Mouse (Mus musculus) bone marrow, adult 2 months (tissue): ENCODE results near the gene Slc9a4. TPM values are rescaled to one million over a fixed set of nuclear protein-coding genes. Genes with fewer than 3 reads are reported as not detected.
"Not testable (repeated sequence)": the region's sequence is repeated elsewhere in the genome, so short reads cannot be mapped to it uniquely, and the experiment has no call there.

Experiments used
- H3K27ac ChIP-seq: fragments of 200-500 bp; 2 replicates; pipeline ENCODE4 v1.5.1; 2012; ENCODE audit warnings: low read depth, mild to moderate bottlenecking, control low read depth, inconsistent platforms, low read length; ENCODE audit not compliant: control insufficient read depth, poor library complexity, insufficient read depth
- H3K4me1 ChIP-seq: fragments of 200-500 bp; 2 replicates; pipeline ENCODE4 v1.6.1; 2011; ENCODE audit warnings: low read length; ENCODE audit not compliant: control insufficient read depth, insufficient read depth
- H3K4me3 ChIP-seq: fragments of 200-500 bp; replicated peaks from 2 replicates; pipeline ENCODE3; 2011; ENCODE audit warnings: mild to moderate bottlenecking, low read depth, low read length, control low read depth; ENCODE audit not compliant: control insufficient read depth
- CTCF ChIP-seq: fragments of 200-500 bp; IDR thresholded peaks from 2 replicates; pipeline ENCODE4 v1.5.1; 2011; ENCODE audit warnings: low read length, control low read depth; ENCODE audit not compliant: control insufficient read depth, insufficient read depth
- POLR2A ChIP-seq: fragments of 200-500 bp; IDR thresholded peaks from 2 replicates; pipeline ENCODE4 v1.6.1; 2011; ENCODE audit warnings: low read depth, mild to moderate bottlenecking, control low read depth, low read length, borderline replicate concordance; ENCODE audit not compliant: control insufficient read depth
- WGBS: fragments of 180-500 bp; shearing (Covaris S2); methylation state at CpG from one replicate; pipeline ENCODE4 v1.1.7; 2018; 5-methylcytosine and 5-hydroxymethylcytosine counted together
- polyA plus RNA-seq: library from polyadenylated mRNA; stranded (reverse); fragments of >200 nt; gene quantifications from 2 replicates; pipeline ENCODE4 v1.2.4, GENCODE M21; 2011; ENCODE audit warnings: low replicate concordance; ENCODE audit not compliant: missing spikeins, insufficient read depth, insufficient read length

Gene Slc9a4
- polyA plus RNA-seq, 1 experiment: not detected

DNA sequence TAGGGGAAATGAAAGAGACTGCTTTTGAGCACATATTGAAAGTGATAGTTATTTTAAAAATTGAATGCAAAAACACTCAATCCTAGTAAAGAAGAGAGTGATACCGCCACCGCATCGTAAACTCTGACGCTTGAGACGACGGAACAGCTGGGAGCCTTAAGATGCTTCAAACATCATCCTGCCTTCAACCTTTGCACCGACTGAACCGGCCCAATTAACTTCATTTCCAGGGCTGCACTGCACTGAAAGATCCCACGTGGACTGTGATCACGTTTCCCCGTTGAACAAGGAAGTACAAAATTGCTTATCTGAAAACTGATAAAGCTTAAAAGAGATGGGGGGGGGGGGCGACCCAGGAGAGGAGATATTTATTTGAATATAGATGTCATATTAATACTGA is 79.1 kb downstream of the Slc9a4 start:
- Histone ChIP-seq H3K27ac (no peak overlapping the region), H3K4me1 (no peaks in the 10 kb centered on the region), H3K4me3 (no peak overlapping the region)
- TF ChIP-seq POLR2A (no peak), CTCF (no peak)
- 58% methylated on average over 12 of the region's 12 CpGs for WGBS

DNA sequence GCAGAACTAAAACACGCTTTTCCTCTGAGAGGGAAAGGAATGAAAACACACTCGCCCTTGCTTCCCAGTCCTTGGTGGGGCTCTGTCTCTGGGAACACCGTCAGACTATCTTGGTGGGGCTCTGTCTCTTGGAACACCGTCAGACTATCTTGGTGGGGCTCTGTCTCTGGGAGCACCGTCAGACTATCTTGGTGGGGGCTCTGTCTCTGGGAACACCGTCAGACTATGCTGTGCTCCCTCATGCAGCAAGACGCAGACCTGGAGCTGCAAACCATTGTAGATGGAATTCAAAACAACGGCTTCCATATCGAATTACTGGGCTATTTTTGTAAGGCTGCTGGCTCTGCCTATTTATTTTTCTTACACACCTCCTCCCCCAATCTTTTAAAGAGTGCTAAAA is 79.6 kb downstream of the Slc9a4 start:
- no peak overlapping the region for H3K4me3 ChIP-seq
- no peak overlapping the region for H3K27ac ChIP-seq
- 74% methylated on average over 9 of the region's 9 CpGs for WGBS
- H3K4me1 ChIP-seq: no peaks in the 10 kb centered on the region
- no peak for TF ChIP-seq CTCF

DNA sequence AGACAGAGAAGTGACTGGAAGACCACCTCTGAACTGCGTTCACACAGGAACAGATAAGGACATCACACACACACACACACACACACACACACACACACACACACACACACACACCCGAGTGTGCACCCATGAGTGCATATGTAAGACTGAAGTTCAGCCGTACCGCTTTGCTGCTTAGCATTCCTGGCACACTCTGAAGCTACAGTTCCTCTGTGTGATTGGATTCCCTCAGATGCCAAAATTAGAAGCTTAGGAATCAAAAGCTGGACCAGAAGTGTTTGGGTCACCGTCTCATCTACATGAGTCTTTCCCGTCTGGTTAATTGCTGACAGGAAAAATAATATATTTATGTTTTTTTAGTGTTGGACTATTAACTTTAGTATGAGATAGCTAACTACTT is 81.0 kb downstream of the Slc9a4 start:
- Histone ChIP-seq H3K27ac (no peak overlapping the region), H3K4me1 (no peaks in the 10 kb centered on the region), H3K4me3 (no peak overlapping the region)
- no peak for TF ChIP-seq CTCF
- TF ChIP-seq POLR2A: no peak
- 76% methylated on average over 6 of the region's 6 CpGs for WGBS

DNA sequence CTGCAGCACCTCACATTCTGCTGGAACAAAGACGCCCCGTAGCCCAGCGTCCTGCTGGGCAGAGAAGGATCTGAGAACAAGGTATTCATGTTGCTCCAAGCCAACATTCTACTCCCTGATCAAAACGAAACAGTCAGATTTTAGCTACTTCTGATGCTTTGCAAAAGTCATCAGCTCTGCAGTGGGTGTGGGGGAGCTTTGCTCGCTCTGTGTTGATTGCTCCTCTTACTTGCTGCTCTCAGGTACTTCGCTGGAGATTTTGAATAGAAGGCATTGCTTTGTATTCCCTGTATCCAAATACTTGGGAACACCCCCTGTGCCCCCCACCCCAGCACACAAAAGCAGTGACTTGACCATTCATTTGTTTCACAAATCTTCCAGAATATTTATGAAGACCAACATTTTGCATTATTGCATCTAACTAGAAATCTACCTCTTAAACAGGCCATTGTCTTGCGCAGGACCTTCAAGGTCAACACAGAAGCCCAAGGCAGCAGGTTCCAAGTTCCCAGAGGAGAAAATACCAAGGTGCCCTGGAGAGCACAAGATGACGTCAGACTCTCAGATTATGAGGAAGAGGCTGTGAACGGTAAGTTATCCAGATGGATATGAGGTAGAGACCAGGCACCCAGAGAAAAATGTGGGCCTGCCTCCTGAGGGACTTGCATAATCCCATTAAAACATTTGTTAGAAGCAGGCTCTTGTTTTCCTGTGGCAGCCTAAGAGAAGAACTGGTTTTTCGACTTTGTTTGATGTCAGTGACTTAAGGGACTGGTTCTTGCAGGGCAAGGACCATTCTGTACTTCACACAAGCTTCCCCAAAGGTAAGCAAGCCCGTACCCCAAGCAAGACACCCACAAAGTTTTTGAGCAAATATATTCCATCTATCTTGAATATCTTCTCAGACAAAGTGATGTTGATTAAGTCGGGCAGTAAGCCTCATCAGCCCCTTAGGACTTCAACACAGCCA is 85.8 kb downstream of the Slc9a4 start:
- H3K27ac ChIP-seq: no peak overlapping the region
- no peaks in the 10 kb centered on the region for H3K4me1 ChIP-seq
- WGBS: 53% methylated on average over 12 of the region's 12 CpGs
- no peak overlapping the region for H3K4me3 ChIP-seq
- TF ChIP-seq POLR2A (no peak), CTCF (no peak)

DNA sequence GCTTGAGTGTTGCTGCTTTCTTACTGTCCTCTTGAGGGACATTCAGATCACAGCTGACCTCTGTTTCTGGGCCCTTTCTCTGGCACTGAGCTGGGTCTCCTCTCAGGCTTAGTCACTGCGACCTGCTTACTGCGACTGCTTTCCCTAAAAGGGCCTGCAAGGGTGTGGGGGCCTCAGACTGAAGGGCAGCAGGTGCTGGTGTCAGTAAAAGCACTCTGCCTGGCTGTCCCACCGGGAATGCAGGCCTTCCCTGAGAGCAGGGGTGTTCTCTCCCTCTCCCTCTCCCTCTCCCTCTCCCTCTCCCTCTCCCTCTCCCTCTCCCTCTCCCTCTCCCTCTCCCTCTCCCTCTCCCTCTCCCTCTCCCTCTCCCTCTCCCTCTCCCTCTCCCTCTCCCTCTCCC is 87.6 kb downstream of the Slc9a4 start:
- H3K27ac ChIP-seq, H3K4me3 ChIP-seq, H3K4me1 ChIP-seq: not testable (repeated sequence)
- WGBS: 40% methylated on average over 3 of the region's 3 CpGs

DNA sequence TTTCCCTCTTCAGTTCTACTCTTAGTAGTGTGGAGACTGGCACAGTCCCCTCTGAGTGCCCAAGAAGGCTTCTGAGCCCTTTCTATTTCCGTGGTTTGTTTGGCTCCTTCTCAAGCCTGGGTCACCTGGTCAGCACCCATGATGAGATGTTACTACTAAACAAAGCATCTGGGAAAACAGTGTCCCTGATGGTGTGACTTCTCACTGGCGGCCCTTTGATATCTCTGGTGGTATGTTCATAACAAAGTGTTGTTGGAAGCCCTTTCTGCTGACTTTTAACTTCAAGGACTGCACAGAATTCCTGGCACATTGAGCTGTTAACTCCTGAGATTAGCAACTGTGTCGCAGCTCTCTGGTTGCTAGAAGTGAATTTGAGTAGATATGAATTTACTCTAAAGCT is 90.1 kb downstream of the Slc9a4 start:
- WGBS: 75% methylated on average over 3 of the region's 3 CpGs
- H3K4me3 ChIP-seq: no peak overlapping the region
- no peak for TF ChIP-seq CTCF
- TF ChIP-seq POLR2A: no peak
- no peak overlapping the region for H3K27ac ChIP-seq
- no peaks in the 10 kb centered on the region for H3K4me1 ChIP-seq

DNA sequence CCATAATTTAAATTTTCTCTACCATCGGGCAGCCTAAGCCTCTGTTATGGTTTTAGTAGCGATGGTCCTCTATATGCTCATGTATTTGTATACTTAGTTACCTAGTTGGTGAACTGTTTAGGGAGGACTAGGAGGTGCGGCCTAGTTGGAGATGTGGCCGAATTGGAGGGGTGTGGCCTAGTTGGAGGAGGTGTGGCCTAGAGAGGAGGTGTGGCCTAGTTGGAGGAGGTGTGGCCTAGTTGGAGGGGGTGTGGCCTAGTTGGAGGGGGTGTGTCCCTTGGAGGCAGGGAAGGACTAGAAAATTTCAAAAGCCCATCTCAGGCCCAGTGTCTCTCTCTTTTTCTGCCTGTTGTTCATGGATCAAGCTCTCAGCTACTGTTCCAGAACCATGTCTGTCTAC is 91.6 kb downstream of the Slc9a4 start:
- no peak overlapping the region for H3K4me3 ChIP-seq
- TF ChIP-seq POLR2A (no peak), CTCF (no peak)
- 89% methylated on average over 4 of the region's 4 CpGs for whole genome bisulfite sequencing

DNA sequence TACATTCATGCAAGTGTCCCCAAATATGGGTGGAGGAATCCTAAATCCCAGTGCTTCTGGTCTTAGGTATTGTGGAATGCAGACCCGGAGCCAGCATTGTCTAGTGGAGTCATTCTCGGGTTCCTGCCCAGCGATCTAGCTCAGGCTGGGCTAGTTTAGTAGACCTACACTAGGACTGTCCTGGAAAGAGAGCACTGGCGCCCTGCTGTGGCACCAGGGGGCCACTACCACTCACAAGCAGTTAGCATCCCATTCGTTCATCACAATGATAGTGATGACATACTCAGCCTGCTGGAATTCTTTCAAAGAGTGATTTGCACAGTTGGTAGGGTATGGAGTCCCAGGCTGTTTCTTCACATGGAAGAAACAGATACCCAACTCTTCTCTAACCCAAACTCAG is 97.4 kb downstream of the Slc9a4 start:
- TF ChIP-seq CTCF (no peak), POLR2A (no peak)
- Histone ChIP-seq H3K4me3 (no peak overlapping the region), H3K4me1 (no peaks in the 10 kb centered on the region; the same call in 1 of the 2 replicates), H3K27ac (no peak overlapping the region)
- WGBS: 56% methylated on average over 5 of the region's 5 CpGs

More for the DNA sequence above, 91.6 kb downstream of the Slc9a4 start:
- H3K4me1 ChIP-seq: no peaks in the 10 kb centered on the region
- H3K27ac ChIP-seq: no peak overlapping the region

Other genes with a start within 250 kb of the Slc9a4 start
- gene Il1rl1, start 150.5 kb upstream of the Slc9a4 start, polyA plus RNA-seq: 7.5 and 7.9 TPM in 2 replicates
- gene Il18r1, start 114.5 kb upstream of the Slc9a4 start, polyA plus RNA-seq: 2.7 and 9.2 TPM in 2 replicates
- gene Il18rap, start 64.7 kb upstream of the Slc9a4 start, polyA plus RNA-seq: 14.9 and 36.3 TPM in 2 replicates
- 0.25 TPM in 1 of 2 replicates, not detected in the other for gene Slc9a2, start 100.5 kb downstream of the Slc9a4 start, polyA plus RNA-seq
- gene Mfsd9, start 210.6 kb downstream of the Slc9a4 start, polyA plus RNA-seq: 0.40 TPM in 1 of 2 replicates, not detected in the other
- gene Tmem182, start 225.5 kb downstream of the Slc9a4 start, polyA plus RNA-seq: not detected in 2 replicates